Mouse (Mus musculus): ENCODE data around the gene Ash1l. TPM values are rescaled to one million over a fixed set of nuclear protein-coding genes. Genes with fewer than 3 reads are reported as not detected.
"Not testable (repeated sequence)": the region's sequence is repeated elsewhere in the genome, so short reads cannot be mapped to it uniquely, and the experiment has no call there.

Gene Ash1l
- polyA plus RNA-seq, 1 experiment: 0.23 TPM

- H3K4me1 ChIP-seq (ENCODE audit: control insufficient read depth): peaks cover 53% of the 10 kb centered on the region
- peaks cover 11% of the 10 kb centered on the region for H3K36me3 ChIP-seq (ENCODE audit: control insufficient read depth)
- peak overlapping the region; percentile 99 for H3K4me3 ChIP-seq (replicated peaks)
- H3K9me3 ChIP-seq (ENCODE audit: control insufficient read depth, low read length): no peaks in the 10 kb centered on the region
- H3K27me3 ChIP-seq (ENCODE audit: control insufficient read depth): no peaks in the 10 kb centered on the region
- TF ChIP-seq GATA1 (IDR thresholded peaks at IDR 0.05; ENCODE audit: low read length) (no peak), TAL1 (IDR thresholded peaks at IDR 0.05; ENCODE audit: low read length) (no peak)
Measured at GRCm38 (mm10) chr3:88949786-88950575, 441 bp upstream of the Ash1l start.

DNA sequence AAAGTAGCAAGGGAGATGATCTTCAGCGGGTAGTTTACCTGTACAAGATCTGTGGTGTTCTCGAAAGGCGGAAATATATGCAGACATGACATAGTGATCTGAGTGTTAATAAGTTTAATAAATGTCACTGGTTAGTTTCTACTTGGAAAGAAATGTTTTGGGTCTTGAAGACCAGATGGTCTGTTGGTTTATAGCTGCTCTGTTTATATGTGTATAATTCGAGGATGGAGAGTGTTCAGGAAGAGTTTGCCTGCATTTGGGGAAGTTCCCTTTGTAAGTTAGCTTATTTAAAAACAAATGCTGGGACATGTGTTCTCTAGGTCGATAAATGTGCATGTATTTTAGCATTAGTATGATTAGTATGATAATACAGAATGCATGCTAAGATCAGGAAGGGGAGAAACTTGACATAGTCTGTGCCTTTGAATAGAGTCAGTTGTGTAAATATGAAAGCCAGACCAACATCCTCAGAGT is 942 bp downstream of the Ash1l start:
- no peaks in the 10 kb centered on the region for H3K27me3 ChIP-seq (ENCODE audit: control insufficient read depth)
- H3K36me3 ChIP-seq (ENCODE audit: control insufficient read depth): peaks cover 13% of the 10 kb centered on the region
- peak overlapping the region; percentile 99 for H3K4me3 ChIP-seq (replicated peaks)
- peaks cover 56% of the 10 kb centered on the region for H3K4me1 ChIP-seq (ENCODE audit: control insufficient read depth)
- no peak for TF ChIP-seq GATA1 (IDR thresholded peaks at IDR 0.05; ENCODE audit: low read length)
- H3K9me3 ChIP-seq (ENCODE audit: control insufficient read depth, low read length): no peaks in the 10 kb centered on the region

DNA sequence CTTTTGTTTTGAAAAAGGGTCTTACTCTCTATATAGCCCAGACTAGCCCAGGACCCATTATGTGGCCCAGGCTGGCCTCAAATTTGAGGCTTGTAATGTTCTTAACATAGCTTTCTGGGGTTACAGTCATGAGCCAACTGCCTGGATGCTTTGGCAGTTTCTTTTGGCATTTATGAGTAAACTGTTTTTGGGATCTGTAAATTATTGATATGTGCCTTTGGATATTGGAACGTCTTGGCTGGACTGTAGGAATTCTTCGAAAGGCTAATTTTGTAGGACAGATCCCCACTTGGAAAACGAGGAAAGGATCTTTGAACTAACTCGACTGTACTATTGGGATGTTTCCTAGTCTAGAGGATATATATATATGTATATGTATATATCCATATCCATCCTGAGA is 2.8 kb downstream of the Ash1l start:
- H3K4me3 ChIP-seq (replicated peaks): no peak overlapping the region
- H3K4me1 ChIP-seq (ENCODE audit: control insufficient read depth): peaks cover 56% of the 10 kb centered on the region
- TF ChIP-seq GATA1 (IDR thresholded peaks at IDR 0.05; ENCODE audit: low read length): no peak
- TF ChIP-seq TAL1 (IDR thresholded peaks at IDR 0.05; ENCODE audit: low read length): no peak
- no peaks in the 10 kb centered on the region for H3K27me3 ChIP-seq (ENCODE audit: control insufficient read depth)
- H3K36me3 ChIP-seq (ENCODE audit: control insufficient read depth): peaks cover 13% of the 10 kb centered on the region
- no peaks in the 10 kb centered on the region for H3K9me3 ChIP-seq (ENCODE audit: control insufficient read depth, low read length)

- peaks cover 51% of the 10 kb centered on the region for H3K4me1 ChIP-seq (ENCODE audit: control insufficient read depth)
- peak overlapping the region; percentile 22 for H3K4me3 ChIP-seq (replicated peaks)
- TF ChIP-seq TAL1 (IDR thresholded peaks at IDR 0.05; ENCODE audit: low read length) (no peak), GATA1 (IDR thresholded peaks at IDR 0.05; ENCODE audit: low read length) (no peak)
- H3K9me3 ChIP-seq (ENCODE audit: control insufficient read depth, low read length): no peaks in the 10 kb centered on the region
- H3K27me3 ChIP-seq (ENCODE audit: control insufficient read depth): no peaks in the 10 kb centered on the region
- H3K36me3 ChIP-seq (ENCODE audit: control insufficient read depth): peaks cover 13% of the 10 kb centered on the region
Measured at GRCm38 (mm10) chr3:88953736-88954135, 3.3 kb downstream of the Ash1l start.

GRCm38 (mm10) chr3:88963211-88963610 is 12.8 kb downstream of the Ash1l start:
- H3K4me3 ChIP-seq (replicated peaks); H3K27me3 ChIP-seq (ENCODE audit: control insufficient read depth); H3K9me3 ChIP-seq (ENCODE audit: control insufficient read depth, low read length): not testable (repeated sequence)
- Histone ChIP-seq H3K36me3 (ENCODE audit: control insufficient read depth) (peaks cover 37% of the 10 kb centered on the region), H3K4me1 (ENCODE audit: control insufficient read depth) (peaks cover 11% of the 10 kb centered on the region)

- H3K4me3 ChIP-seq (replicated peaks): no peak overlapping the region
- no peak for TF ChIP-seq GATA1 (IDR thresholded peaks at IDR 0.05; ENCODE audit: low read length)
- no peak for TF ChIP-seq TAL1 (IDR thresholded peaks at IDR 0.05; ENCODE audit: low read length)
- no peaks in the 10 kb centered on the region for H3K4me1 ChIP-seq (ENCODE audit: control insufficient read depth)
- no peaks in the 10 kb centered on the region for H3K9me3 ChIP-seq (ENCODE audit: control insufficient read depth, low read length)
- H3K36me3 ChIP-seq (ENCODE audit: control insufficient read depth): peaks cover 38% of the 10 kb centered on the region
- no peaks in the 10 kb centered on the region for H3K27me3 ChIP-seq (ENCODE audit: control insufficient read depth)
Measured at GRCm38 (mm10) chr3:88975012-88975411, 24.6 kb downstream of the Ash1l start.

GRCm38 (mm10) chr3:88981206-88982010 is 31.0 kb downstream of the Ash1l start:
- Histone ChIP-seq H3K9me3 (ENCODE audit: control insufficient read depth, low read length) (no peaks in the 10 kb centered on the region), H3K27me3 (ENCODE audit: control insufficient read depth) (no peaks in the 10 kb centered on the region), H3K4me1 (ENCODE audit: control insufficient read depth) (no peaks in the 10 kb centered on the region), H3K36me3 (ENCODE audit: control insufficient read depth) (peaks cover 65% of the 10 kb centered on the region), H3K4me3 (replicated peaks) (no peak overlapping the region)
- TF ChIP-seq GATA1 (IDR thresholded peaks at IDR 0.05; ENCODE audit: low read length): no peak
- no peak for TF ChIP-seq TAL1 (IDR thresholded peaks at IDR 0.05; ENCODE audit: low read length)

- H3K4me3 ChIP-seq (replicated peaks): no peak overlapping the region
- no peak for TF ChIP-seq GATA1 (IDR thresholded peaks at IDR 0.05; ENCODE audit: low read length)
- no peak for TF ChIP-seq TAL1 (IDR thresholded peaks at IDR 0.05; ENCODE audit: low read length)
Measured at GRCm38 (mm10) chr3:88983921-88984381, 33.5 kb downstream of the Ash1l start.

GRCm38 (mm10) chr3:88992793-88993192 is 42.4 kb downstream of the Ash1l start:
- Histone ChIP-seq H3K27me3 (ENCODE audit: control insufficient read depth) (no peaks in the 10 kb centered on the region), H3K4me3 (replicated peaks) (no peak overlapping the region), H3K4me1 (ENCODE audit: control insufficient read depth) (no peaks in the 10 kb centered on the region), H3K36me3 (ENCODE audit: control insufficient read depth) (peaks cover 46% of the 10 kb centered on the region), H3K9me3 (ENCODE audit: control insufficient read depth, low read length) (no peaks in the 10 kb centered on the region)
- TF ChIP-seq TAL1 (IDR thresholded peaks at IDR 0.05; ENCODE audit: low read length): no peak
- no peak for TF ChIP-seq GATA1 (IDR thresholded peaks at IDR 0.05; ENCODE audit: low read length)

More at GRCm38 (mm10) chr3:88983921-88984381, 33.5 kb downstream of the Ash1l start:
- Histone ChIP-seq H3K9me3 (ENCODE audit: control insufficient read depth, low read length) (no peaks in the 10 kb centered on the region), H3K36me3 (ENCODE audit: control insufficient read depth) (peaks cover 77% of the 10 kb centered on the region), H3K27me3 (ENCODE audit: control insufficient read depth) (no peaks in the 10 kb centered on the region), H3K4me1 (ENCODE audit: control insufficient read depth) (no peaks in the 10 kb centered on the region)
